Mouse (Mus musculus) megakaryocyte progenitor cell, adult 5-6 weeks (primary cell): ENCODE results near the gene Adamts20. TPM values are rescaled to one million over a fixed set of nuclear protein-coding genes. Genes with fewer than 3 reads are reported as not detected.

ENCODE experiments used
- total RNA-seq, 2 experiments: library from RNA; stranded (forward) in 1 of 2; stranded (reverse) in 1 of 2; fragments of 157-497, 149-512 nt in 1 of 2; fragments of 200-1000 nt in 1 of 2; gene quantifications; 2 replicates each; pipeline versions ENCODE4 v1.2.3 to v1.2.4; 2015 to 2017

Gene Adamts20
- total RNA-seq, 2 experiments from 2014 or later: not detected

Other genes with a start within 250 kb of the Adamts20 start
- 12.9 and 17.2 TPM in 2 replicates for gene Pus7l, start 78.1 kb upstream of the Adamts20 start, total RNA-seq (2015)
- 14.1 and 15.5 TPM in 2 replicates for gene Pus7l, start 78.1 kb upstream of the Adamts20 start, total RNA-seq (2017)
- 11.8 and 14.3 TPM in 2 replicates for gene Irak4, start 78.2 kb upstream of the Adamts20 start, total RNA-seq (2015)
- gene Irak4, start 78.2 kb upstream of the Adamts20 start, total RNA-seq (2017): 28.7 and 31.9 TPM in 2 replicates
- 43.9 and 50.1 TPM in 2 replicates for gene Twf1, start 124.5 kb upstream of the Adamts20 start, total RNA-seq (2015)
- gene Twf1, start 124.5 kb upstream of the Adamts20 start, total RNA-seq (2017): 27.2 and 28.1 TPM in 2 replicates
- not detected in 2 replicates for gene Tmem117, start 163.8 kb upstream of the Adamts20 start, total RNA-seq (2015)
- not detected in 2 replicates for gene Tmem117, start 163.8 kb upstream of the Adamts20 start, total RNA-seq (2017)